Mouse (Mus musculus) thymus, adult 2 months (tissue): Measurements from ENCODE around the gene 1600015I10Rik.

ENCODE experiments used
- CTCF ChIP-seq: fragments of 200-500 bp; IDR thresholded peaks from 2 replicates; pipeline ENCODE4 v1.5.1; 2012; ENCODE audit warnings: mild to moderate bottlenecking, control low read depth, low read length, moderate library complexity, borderline replicate concordance; ENCODE audit not compliant: control insufficient read depth, poor library complexity, insufficient read depth; ENCODE audit errors: extremely low read depth
- POLR2A ChIP-seq: fragments of 200-500 bp; IDR thresholded peaks from 2 replicates; pipeline ENCODE4 v1.6.1; 2012; ENCODE audit warnings: mild to moderate bottlenecking, low read length, control low read depth, moderate library complexity; ENCODE audit not compliant: control insufficient read depth, poor library complexity, insufficient read depth; ENCODE audit errors: extremely low read depth

DNA sequence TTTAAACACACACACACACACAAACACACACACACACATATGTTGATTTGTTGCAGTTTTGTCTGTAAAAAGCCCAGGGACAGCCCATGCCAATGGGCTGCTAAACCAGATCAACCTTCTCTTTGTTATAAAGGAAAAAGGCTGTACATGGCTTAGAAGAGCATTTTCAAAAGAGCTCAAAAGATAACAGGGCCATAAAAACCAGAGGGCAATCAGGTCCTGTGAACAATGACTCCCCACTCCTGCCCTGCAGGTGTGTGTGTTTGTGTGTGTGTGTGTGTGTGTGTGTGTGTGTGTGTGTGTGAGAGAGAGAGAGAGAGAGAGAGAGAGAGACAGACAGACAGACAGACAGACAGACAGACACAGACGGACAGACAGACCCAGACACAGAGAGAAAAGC lies 20.5 kb upstream of the 1600015I10Rik start:
- no peak for TF ChIP-seq CTCF
- TF ChIP-seq POLR2A = no peak
